ENCODE assay signal across 8 mouse cellular contexts in the genomic region with DNA sequence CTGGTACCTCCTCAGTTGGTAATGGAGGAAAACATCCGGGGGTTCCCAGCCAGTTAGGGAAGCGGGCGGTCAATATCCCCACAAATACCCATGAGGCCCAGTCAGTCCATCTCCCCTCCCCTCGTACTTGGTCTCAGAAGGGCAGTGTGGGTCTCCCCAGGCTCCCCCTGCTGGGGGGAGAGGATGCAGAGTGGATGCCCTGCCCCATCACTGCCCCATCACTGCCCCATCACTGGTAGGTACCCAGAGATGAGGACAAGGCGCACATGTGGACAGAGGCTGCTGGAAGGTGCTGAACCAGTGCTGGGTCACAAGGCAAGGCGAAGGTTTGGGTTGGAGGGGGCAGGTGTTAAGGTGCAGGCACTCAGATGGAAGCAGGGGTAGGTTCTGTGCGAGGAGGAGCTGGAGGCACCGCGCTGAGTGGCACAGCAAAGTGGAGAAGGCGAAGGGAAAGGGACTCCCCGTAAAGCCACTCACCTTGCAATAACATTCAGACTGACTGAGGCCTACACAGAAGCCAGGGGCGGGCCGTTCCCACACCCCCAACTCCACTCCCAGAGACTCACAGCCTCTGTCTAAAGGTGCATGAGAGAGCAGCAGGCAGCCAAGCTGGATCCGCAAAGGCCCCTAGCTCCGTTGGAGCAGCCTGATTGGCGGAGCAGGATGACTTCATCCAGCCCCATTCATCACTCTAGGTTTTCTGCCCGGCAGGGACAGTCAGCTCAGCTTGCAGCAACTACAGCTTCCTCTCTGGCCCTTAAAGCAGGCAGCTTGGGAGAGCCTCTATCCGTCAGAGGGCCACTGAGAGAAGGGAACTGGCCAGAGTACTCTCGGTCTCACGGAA.
DNase-seq lines count a peak whose midpoint lies in the region; ATAC-seq and TF ChIP-seq lines count a peak whose summit lies in the region.

No protein-coding gene starts in this region.

- TF ChIP-seq CTCF in cortical plate, adult 2 months (IDR thresholded peaks at IDR 0.05; ENCODE audit: extremely low read depth, insufficient read depth, low read length): 0 out of 2 replicates have a peak, but pooled peaks have one; percentile 6

- 33% methylated on average over 20 of the region's 20 CpGs for WGBS in heart, embryonic 16.5 days
- 22% methylated on average over 20 of the region's 20 CpGs for WGBS in neural tube, embryonic 11.5 days

- intact Hi-C loops in left cerebral cortex, postnatal 10 days (cut with DNase I): loop anchor here (5.0 kb wide), 1 partner anchor 55 kb away; no protein-coding TSS in a partner anchor

- peak; percentile 94 for TF ChIP-seq POLR2A in cortical plate, adult 2 months (IDR thresholded peaks at IDR 0.05; ENCODE audit: extremely low read depth, insufficient read depth, low read length)

- no peaks in the 10 kb centered on the region for H3K36me3 ChIP-seq in heart, embryonic 16.5 days (ENCODE audit: control insufficient read depth, insufficient read depth)
- H3K36me3 ChIP-seq in neural tube, embryonic 11.5 days (ENCODE audit: control insufficient read depth, insufficient read depth, low read length): no peaks in the 10 kb centered on the region

- H3K4me1 ChIP-seq in cortical plate, adult 2 months (ENCODE audit: control insufficient read depth, insufficient read depth, low read length): peaks cover 9% of the 10 kb centered on the region
- H3K4me1 ChIP-seq in heart, embryonic 16.5 days (ENCODE audit: control insufficient read depth, insufficient read depth, low read length): peaks cover 13% of the 10 kb centered on the region
- peaks cover 16% of the 10 kb centered on the region; the same call in 1 of the 2 replicates for H3K4me1 ChIP-seq in neural tube, embryonic 11.5 days (ENCODE audit: control insufficient read depth, insufficient read depth, low read length)

- H3K9ac ChIP-seq in heart, embryonic 16.5 days (ENCODE audit: low read length): 0 out of 2 replicates have a peak overlapping the region, but pooled peaks have one; percentile 9
- H3K9ac ChIP-seq in neural tube, embryonic 11.5 days (ENCODE audit: low read length): peak overlapping the region; percentile 20

- peak overlapping the region; percentile 47 for H3K4me2 ChIP-seq in heart, embryonic 16.5 days (ENCODE audit: low read depth, low read length)
- H3K4me2 ChIP-seq in neural tube, embryonic 11.5 days (ENCODE audit: low read depth): peak overlapping the region; percentile 38

- peak; percentile 42 for ATAC-seq in heart, embryonic 16.5 days (replicated peaks; ENCODE audit: extremely low read depth, insufficient read depth, low FRiP score)
- peak; percentile 94 for ATAC-seq in neural tube, embryonic 11.5 days (ENCODE audit: insufficient read depth, low FRiP score, low TSS enrichment)

- DNase-seq in urinary bladder, postnatal 14 days (ENCODE audit: low spot score): peak; percentile 32
- no peak for DNase-seq in urinary bladder, postnatal 36 days (ENCODE audit: low spot score in 2 of 2)
- peak; percentile 68 to 70 for DNase-seq in left cerebral cortex, postnatal 10 days (ENCODE audit: extremely low spot score in 1 of 2, low spot score in 2 of 2)
- peak; percentile 75 for DNase-seq in neural tube, embryonic 11.5 days (ENCODE audit: low spot score)
- no peak for DNase-seq in urinary bladder, adult 18-20 months (ENCODE audit: low spot score in 2 of 2)
- no peak for DNase-seq in T-cell, adult 2 months (ENCODE audit: low spot score)

- H3K9me3 ChIP-seq in heart, embryonic 16.5 days (replicated peaks; ENCODE audit: control insufficient read depth, low read length): no peaks in the 10 kb centered on the region
- H3K9me3 ChIP-seq in neural tube, embryonic 11.5 days (ENCODE audit: control insufficient read depth, low read length): no peaks in the 10 kb centered on the region

- H3K27me3 ChIP-seq in heart, embryonic 16.5 days (ENCODE audit: control insufficient read depth, insufficient read depth, low read length): no peaks in the 10 kb centered on the region
- no peaks in the 10 kb centered on the region for H3K27me3 ChIP-seq in neural tube, embryonic 11.5 days (ENCODE audit: control insufficient read depth, insufficient read depth, low read length)

- peak overlapping the region; percentile 85 for H3K27ac ChIP-seq in cortical plate, adult 2 months (ENCODE audit: insufficient read depth, low read length)
- H3K27ac ChIP-seq in heart, embryonic 16.5 days (ENCODE audit: low read length): no peak overlapping the region
- peak overlapping the region; percentile 62 for H3K27ac ChIP-seq in neural tube, embryonic 11.5 days (ENCODE audit: low read depth, low read length)

- H3K4me3 ChIP-seq in cortical plate, adult 2 months (ENCODE audit: insufficient read depth, low read length): peak overlapping the region; percentile 34
- H3K4me3 ChIP-seq in heart, embryonic 16.5 days (ENCODE audit: low read length): peak overlapping the region; percentile 3
- H3K4me3 ChIP-seq in neural tube, embryonic 11.5 days (ENCODE audit: low read depth, low read length): peak overlapping the region; percentile 15

Comparison
In these comparisons a context has a peak if more than half of its experiments do, and no peak if none do; other contexts are left out.
1. DNase-seq: peak in urinary bladder, postnatal 14 days (single experiment), left cerebral cortex, postnatal 10 days (2 of 2) and neural tube, embryonic 11.5 days (single experiment); none in urinary bladder, postnatal 36 days (0 of 2), urinary bladder, adult 18-20 months (0 of 2) and T-cell, adult 2 months (single experiment).
2. Peak in every context shown above with its lines, with median percentiles within 50 percentile points of each other: H3K4me3 ChIP-seq.